Mouse (Mus musculus) heart, postnatal 0 days (tissue): ENCODE measurements at regions not wholly inside any gene's neighbourhood (a gene's known extent, or its start where the extent isn't known, plus 50 kb on each side); places are given as distances from the start of the nearest gene placed in this dataset.

Experiments
- CTCF ChIP-seq: IDR thresholded peaks from 2 replicates; pipeline ENCODE4 v1.5.1; 2016; ENCODE audit warnings: antibody characterized with exemption, control low read depth, low read depth
- EP300 ChIP-seq: IDR thresholded peaks from 2 replicates; pipeline ENCODE4 v1.6.1; 2016; ENCODE audit warnings: antibody characterized with exemption, low read depth

DNA sequence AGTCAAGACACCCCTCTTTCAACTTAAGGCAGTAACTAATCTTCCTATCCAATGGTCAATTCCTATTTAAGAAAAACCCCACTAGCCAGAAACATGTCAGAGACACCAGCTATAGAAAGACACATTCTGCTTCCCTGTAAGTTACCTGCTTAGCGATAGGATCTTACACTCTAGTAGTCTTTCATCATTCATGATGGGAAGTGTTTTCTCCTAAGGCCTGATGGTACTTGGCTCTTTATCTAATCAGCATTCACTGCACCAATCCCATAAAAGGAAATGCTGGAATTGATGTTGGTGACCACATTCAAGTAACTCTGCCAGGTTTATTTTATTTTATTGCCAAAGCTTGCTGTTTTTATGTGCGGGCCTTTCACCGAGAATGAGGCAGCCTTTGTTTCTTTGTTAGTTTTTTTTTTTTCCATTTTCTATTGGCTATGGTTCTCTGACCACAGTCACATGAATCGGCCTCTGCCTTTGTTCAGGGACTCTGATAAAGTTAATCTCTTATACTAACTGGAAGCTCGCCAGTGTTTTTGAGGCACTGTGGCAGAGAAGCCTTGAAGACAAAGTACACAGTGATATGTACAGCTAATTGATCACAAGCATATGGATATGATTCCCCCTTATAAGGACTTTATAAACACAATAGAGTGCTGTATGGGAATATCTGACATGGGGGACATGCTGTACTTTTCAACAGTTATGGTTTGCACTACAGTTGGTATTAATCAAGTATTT lies 166.0 kb upstream of the Chrm3 start:
- TF ChIP-seq CTCF, result no peak
- no peak for TF ChIP-seq EP300
